Mouse (Mus musculus) small intestine, adult 2 months (tissue): ENCODE measurements around the gene Clec16a. TPM values are rescaled to one million over a fixed set of nuclear protein-coding genes. Genes with fewer than 3 reads are reported as not detected.

ENCODE experiments used
- H3K27ac ChIP-seq: fragments of 200-500 bp; 2 replicates; pipeline ENCODE4 v1.5.1; 2012; ENCODE audit warnings: low read depth, low read length, control low read depth, inconsistent platforms; ENCODE audit not compliant: insufficient read depth
- H3K27me3 ChIP-seq: fragments of 200-500 bp; 2 replicates; pipeline ENCODE4 v1.6.1; 2012; ENCODE audit warnings: mild to moderate bottlenecking, moderate library complexity, low read length, inconsistent platforms; ENCODE audit not compliant: control insufficient read depth, insufficient read depth
- H3K36me3 ChIP-seq: fragments of 200-500 bp; 2 replicates; pipeline ENCODE4 v1.6.1; 2012; ENCODE audit warnings: mild to moderate bottlenecking, low read length, control low read depth, inconsistent platforms; ENCODE audit not compliant: control insufficient read depth, insufficient read depth
- H3K4me1 ChIP-seq: fragments of 200-500 bp; 2 replicates; pipeline ENCODE4 v1.6.1; 2012; ENCODE audit warnings: low read length, inconsistent platforms, mixed read lengths; ENCODE audit not compliant: control insufficient read depth, insufficient read depth, insufficient read length
- H3K4me3 ChIP-seq: fragments of 200-500 bp; 2 replicates; pipeline ENCODE4 v1.5.1; 2012; ENCODE audit warnings: low read depth, mild to moderate bottlenecking, control low read depth, inconsistent platforms, low read length, moderate library complexity
- CTCF ChIP-seq: fragments of 200-500 bp; IDR thresholded peaks from 2 replicates; pipeline ENCODE4 v1.5.1; 2012; ENCODE audit warnings: low read depth, mild to moderate bottlenecking, control low read depth, inconsistent platforms, low read length, moderate library complexity, mixed read lengths; ENCODE audit not compliant: insufficient replicate concordance, insufficient read length; ENCODE audit errors: extremely low read depth
- POLR2A ChIP-seq: fragments of 200-500 bp; IDR thresholded peaks from 2 replicates; pipeline ENCODE4 v1.6.1; 2012; ENCODE audit warnings: low read depth, mild to moderate bottlenecking, control low read depth, inconsistent platforms, low read length, moderate library complexity
- WGBS: fragments of 180-500 bp; shearing (Covaris S2); methylation state at CpG from one replicate; pipeline ENCODE4 v1.1.7; 2018; 5-methylcytosine and 5-hydroxymethylcytosine counted together
- polyA plus RNA-seq: library from polyadenylated mRNA; depleted of rRNA; stranded (reverse); fragments of >200 nt; gene quantifications from 2 replicates; pipeline ENCODE4 v1.2.3, GENCODE M21; 2012

The Clec16a gene
- polyA plus RNA-seq, 1 experiment, result 14.3 TPM

DNA sequence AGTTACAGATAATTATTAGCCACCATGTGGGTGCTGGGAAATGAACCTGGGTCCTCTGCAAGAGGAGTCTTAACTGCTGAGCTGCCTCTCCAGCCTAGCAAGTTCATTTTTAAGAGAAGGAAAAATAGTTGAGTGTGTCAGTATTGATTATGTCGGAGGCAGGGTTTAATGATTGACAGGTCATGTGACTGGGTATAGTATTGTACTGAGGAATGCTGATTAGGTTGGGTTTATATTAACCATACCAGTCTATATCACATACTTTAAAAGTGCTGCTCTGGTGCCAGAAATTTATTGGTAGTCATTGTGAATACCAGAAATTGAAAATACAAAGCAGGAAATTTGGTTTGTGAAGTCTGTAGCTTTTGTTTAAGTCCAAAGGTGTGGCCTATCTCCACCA, 130.5 kb downstream of the Clec16a start:
- WGBS, result 23% methylated on average over 1 of the region's 1 CpGs
- Histone ChIP-seq H3K27ac (peak overlapping the region; percentile 75), H3K4me3 (no peak overlapping the region), H3K27me3 (no peaks in the 10 kb centered on the region), H3K4me1 (peaks cover 24% of the 10 kb centered on the region; the same call in 1 of the 2 replicates), H3K36me3 (no peaks in the 10 kb centered on the region)
- TF ChIP-seq CTCF, result no peak
- TF ChIP-seq POLR2A, result no peak

DNA sequence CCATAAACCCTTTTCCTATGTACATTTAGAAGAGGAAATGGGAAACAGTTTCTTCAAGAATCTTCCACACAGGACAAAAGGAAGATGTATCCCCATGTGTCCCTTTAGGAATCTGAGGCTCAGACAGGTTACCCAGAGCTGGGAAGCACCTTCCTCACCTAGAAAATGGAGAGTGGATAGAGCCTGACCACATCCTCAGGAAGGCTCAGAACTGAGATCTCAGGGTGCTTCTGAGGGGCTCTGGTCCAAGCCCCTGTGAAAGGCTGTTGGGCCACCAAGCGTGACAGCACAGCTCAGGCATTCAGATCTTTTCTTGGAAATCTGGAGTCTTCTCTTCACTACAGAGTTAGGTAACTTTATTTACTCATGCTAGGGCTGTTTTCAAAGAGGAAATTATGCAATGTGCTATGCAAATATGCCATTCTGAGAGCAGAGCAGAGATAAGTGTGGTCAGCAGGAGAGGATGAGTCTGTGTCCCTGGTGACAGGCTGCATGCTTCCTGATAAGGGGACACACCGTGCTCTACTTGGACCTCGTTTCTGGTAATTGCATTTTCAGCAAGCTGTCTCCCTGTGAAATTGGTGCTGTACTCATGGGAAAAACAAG, 131.4 kb downstream of the Clec16a start:
- H3K4me3 ChIP-seq, result no peak overlapping the region
- 28% methylated on average over 3 of the region's 3 CpGs for WGBS
- peak overlapping the region; percentile 74 for H3K27ac ChIP-seq
- no peaks in the 10 kb centered on the region for H3K27me3 ChIP-seq
- no peaks in the 10 kb centered on the region for H3K36me3 ChIP-seq
- TF ChIP-seq CTCF (no peak), POLR2A (no peak)
- peaks cover 24% of the 10 kb centered on the region; the same call in 1 of the 2 replicates for H3K4me1 ChIP-seq

GRCm38 (mm10) chr16:10682521-10682920, 137.4 kb downstream of the Clec16a start:
- no peaks in the 10 kb centered on the region for H3K36me3 ChIP-seq
- 90% methylated on average over 2 of the region's 2 CpGs for WGBS
- H3K27me3 ChIP-seq, result no peaks in the 10 kb centered on the region
- no peak overlapping the region for H3K27ac ChIP-seq
- H3K4me3 ChIP-seq, result no peak overlapping the region
- TF ChIP-seq CTCF (no peak), POLR2A (no peak)
- H3K4me1 ChIP-seq, result no peaks in the 10 kb centered on the region

- H3K27ac ChIP-seq, result no peak overlapping the region
- no peak overlapping the region for H3K4me3 ChIP-seq
- no peaks in the 10 kb centered on the region for H3K4me1 ChIP-seq
- WGBS, result 76% methylated on average over 8 of the region's 8 CpGs
- TF ChIP-seq POLR2A (no peak), CTCF (no peak)
- no peaks in the 10 kb centered on the region for H3K27me3 ChIP-seq
- no peaks in the 10 kb centered on the region for H3K36me3 ChIP-seq
Measured at GRCm38 (mm10) chr16:10683193-10684000, 138.3 kb downstream of the Clec16a start.

DNA sequence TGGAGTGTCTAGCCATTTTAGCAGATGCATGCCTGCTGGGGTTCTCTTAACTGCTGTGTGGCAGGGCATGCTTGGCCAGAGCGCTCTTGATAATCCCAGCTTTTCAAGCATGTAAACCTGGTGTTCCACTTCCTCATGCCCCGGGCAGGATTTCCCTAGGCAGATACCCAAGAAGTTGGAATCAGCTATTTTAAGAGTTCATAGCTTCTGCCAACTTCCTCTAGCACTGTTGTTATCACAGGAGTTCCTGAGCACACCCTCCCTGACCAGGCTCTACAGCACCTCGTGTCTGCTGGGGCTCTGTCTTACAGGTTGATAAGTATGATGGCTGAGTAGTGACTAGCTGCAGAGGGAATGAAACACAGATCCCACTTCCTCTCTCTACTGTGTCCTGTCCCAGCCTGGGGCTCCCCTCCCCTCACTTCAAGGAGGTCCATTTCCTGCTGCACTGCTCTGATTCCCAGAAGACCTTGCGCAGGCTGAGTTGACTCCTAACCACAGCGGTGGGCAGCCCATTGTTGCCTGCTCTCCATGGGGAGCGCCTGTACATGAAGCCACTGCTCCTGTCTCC, 144.7 kb downstream of the Clec16a start:
- Histone ChIP-seq H3K4me3 (no peak overlapping the region), H3K4me1 (peaks cover 19% of the 10 kb centered on the region), H3K27me3 (no peaks in the 10 kb centered on the region), H3K27ac (no peak overlapping the region), H3K36me3 (no peaks in the 10 kb centered on the region)
- 44% methylated on average over 6 of the region's 6 CpGs for WGBS
- TF ChIP-seq POLR2A (no peak), CTCF (no peak)

- 49% methylated on average over 3 of the region's 3 CpGs for WGBS
Measured at GRCm38 (mm10) chr16:10690442-10690841, 145.3 kb downstream of the Clec16a start.

GRCm38 (mm10) chr16:10691705-10692104, 146.6 kb downstream of the Clec16a start:
- no peak overlapping the region for H3K27ac ChIP-seq
- H3K27me3 ChIP-seq, result no peaks in the 10 kb centered on the region
- H3K4me1 ChIP-seq, result peaks cover 19% of the 10 kb centered on the region
- 89% methylated on average over 5 of the region's 5 CpGs for WGBS
- H3K36me3 ChIP-seq, result no peaks in the 10 kb centered on the region
- no peak overlapping the region for H3K4me3 ChIP-seq
- TF ChIP-seq POLR2A (no peak), CTCF (no peak)

More at GRCm38 (mm10) chr16:10690442-10690841, 145.3 kb downstream of the Clec16a start:
- peaks cover 19% of the 10 kb centered on the region for H3K4me1 ChIP-seq
- H3K36me3 ChIP-seq, result no peaks in the 10 kb centered on the region
- no peaks in the 10 kb centered on the region for H3K27me3 ChIP-seq
- TF ChIP-seq CTCF (no peak), POLR2A (no peak)
- no peak overlapping the region for H3K4me3 ChIP-seq
- H3K27ac ChIP-seq, result no peak overlapping the region
